Mouse (Mus musculus): ENCODE results near the gene Alyref2. TPM values are rescaled to one million over a fixed set of nuclear protein-coding genes. Genes with fewer than 3 reads are reported as not detected.

Gene Alyref2
- polyA plus RNA-seq (2012; rRNA removed): 2.0 and 2.4 TPM in 2 replicates

GRCm38 (mm10) chr1:171503250-171503591 lies at the start of gene Alyref2:
Gene Alyref2 (plus strand): TSS chr1:171503478.

GRCm38 (mm10) chr1:171535194-171535593 lies 31.9 kb downstream of the Alyref2 start, which contains the start of gene Itln1:
Gene Itln1 (minus strand): TSS chr1:171535294.

Other genes with a start within 250 kb of the Alyref2 start
- 12.0 and 15.2 TPM in 2 replicates for gene B4galt3, start 233.2 kb upstream of the Alyref2 start, polyA plus RNA-seq (2012; rRNA removed)
- gene Ppox, start 222.3 kb upstream of the Alyref2 start, polyA plus RNA-seq (2012; rRNA removed): 138 and 165 TPM in 2 replicates
- 16.5 and 19.1 TPM in 2 replicates for gene Usp21, start 215.5 kb upstream of the Alyref2 start, polyA plus RNA-seq (2012; rRNA removed)
- gene Ufc1, start 208.5 kb upstream of the Alyref2 start, polyA plus RNA-seq (2012; rRNA removed): 21.5 and 27.7 TPM in 2 replicates
- 15.6 and 18.6 TPM in 2 replicates for gene Dedd, start 174.3 kb upstream of the Alyref2 start, polyA plus RNA-seq (2012; rRNA removed)
- 20.0 and 23.2 TPM in 2 replicates for gene Nit1, start 157.8 kb upstream of the Alyref2 start, polyA plus RNA-seq (2012; rRNA removed)
- gene Pfdn2, start 157.8 kb upstream of the Alyref2 start, polyA plus RNA-seq (2012; rRNA removed): 41.8 and 44.2 TPM in 2 replicates
- 0.23 and 0.24 TPM in 2 replicates for gene Klhdc9, start 142.7 kb upstream of the Alyref2 start, polyA plus RNA-seq (2012; rRNA removed)
- gene Nectin4, start 133.4 kb upstream of the Alyref2 start, polyA plus RNA-seq (2012; rRNA removed): 0.06 and 0.21 TPM in 2 replicates
- gene Arhgap30, start 114.5 kb upstream of the Alyref2 start, polyA plus RNA-seq (2012; rRNA removed): 2.7 and 3.5 TPM in 2 replicates
- 13.6 and 16.4 TPM in 2 replicates for gene Usf1, start 92.2 kb upstream of the Alyref2 start, polyA plus RNA-seq (2012; rRNA removed)
- gene Tstd1, start 84.6 kb upstream of the Alyref2 start, polyA plus RNA-seq (2012; rRNA removed): 0.86 and 0.90 TPM in 2 replicates
- 12.0 and 13.4 TPM in 2 replicates for gene F11r, start 65.9 kb upstream of the Alyref2 start, polyA plus RNA-seq (2012; rRNA removed)
- not detected in 2 replicates for gene Itln1, start 31.8 kb downstream of the Alyref2 start, polyA plus RNA-seq (2012; rRNA removed)
- gene Cd244a, start 55.7 kb downstream of the Alyref2 start, polyA plus RNA-seq (2012; rRNA removed): 0.11 and 0.17 TPM in 2 replicates
- gene Ly9, start 103.9 kb downstream of the Alyref2 start, polyA plus RNA-seq (2012; rRNA removed): 1.1 and 1.5 TPM in 2 replicates
- 0.02 and 0.06 TPM in 2 replicates for gene Slamf7, start 149.6 kb downstream of the Alyref2 start, polyA plus RNA-seq (2012; rRNA removed)
- 4.7 and 6.8 TPM in 2 replicates for gene Cd48, start 178.5 kb downstream of the Alyref2 start, polyA plus RNA-seq (2012; rRNA removed)